Mouse (Mus musculus): ENCODE measurements around the gene Gpr119.
A peak's percentile ranks its signal among the peaks of the same experiment; 100 is the strongest.

Gene Gpr119

GRCm38 (mm10) chrX:48674171-48674570 lies at the start of gene Gpr119:
Gene Gpr119 (minus strand): TSS chrX:48674478.
- DNase-seq = no peak

- DNase-seq = no peak
Observed at GRCm38 (mm10) chrX:48712846-48713245, 38.6 kb upstream of the Gpr119 start.

- DNase-seq = no peak
Observed at GRCm38 (mm10) chrX:48709701-48710100, 35.4 kb upstream of the Gpr119 start.

- peak; percentile 90 for DNase-seq
Observed at GRCm38 (mm10) chrX:48694864-48695371, 20.6 kb upstream of the Gpr119 start, which contains the start of gene Rbmx2. Gene Rbmx2 (plus strand): TSS chrX:48695004.

- DNase-seq = no peak
Observed at GRCm38 (mm10) chrX:48694460-48694859, 20.2 kb upstream of the Gpr119 start.

GRCm38 (mm10) chrX:48683857-48684256 lies 9.6 kb upstream of the Gpr119 start:
- DNase-seq = no peak

GRCm38 (mm10) chrX:48683451-48683850 lies 9.2 kb upstream of the Gpr119 start:
- DNase-seq = peak; percentile 15

- no peak for DNase-seq
Observed at GRCm38 (mm10) chrX:48671714-48672113, 2.6 kb downstream of the Gpr119 start.

GRCm38 (mm10) chrX:48669588-48669987 lies 4.7 kb downstream of the Gpr119 start:
- DNase-seq = no peak

GRCm38 (mm10) chrX:48666807-48667206 lies 7.5 kb downstream of the Gpr119 start:
- DNase-seq = no peak

GRCm38 (mm10) chrX:48644122-48644521 lies 30.2 kb downstream of the Gpr119 start:
- DNase-seq = peak; percentile 17

- DNase-seq = no peak
Observed at GRCm38 (mm10) chrX:48637032-48637431, 37.2 kb downstream of the Gpr119 start.

- DNase-seq = no peak
Observed at GRCm38 (mm10) chrX:48624054-48624420, 50.2 kb downstream of the Gpr119 start.

- peak; percentile 87 for DNase-seq
Observed at GRCm38 (mm10) chrX:48623379-48624053, 50.8 kb downstream of the Gpr119 start, which contains the start of gene Slc25a14. Gene Slc25a14 (plus strand): TSS chrX:48623413.

- DNase-seq = no peak
Observed at GRCm38 (mm10) chrX:48623049-48623378, 51.3 kb downstream of the Gpr119 start.

Measured in kidney, adult 11 months (tissue).